Mouse (Mus musculus): ENCODE measurements around the gene C3.

Gene C3

GRCm38 (mm10) chr17:57219884-57220207 lies 8.1 kb downstream of the C3 start:
- DNase-seq (ENCODE audit: low read depth, low spot score) = peak; percentile 16

- DNase-seq (ENCODE audit: low read depth, low spot score) = peak; percentile 24
These were observed 8.6 kb downstream of the C3 start for GRCm38 (mm10) chr17:57219167-57219883.

GRCm38 (mm10) chr17:57218335-57218900 lies 9.5 kb downstream of the C3 start:
- DNase-seq (ENCODE audit: low read depth, low spot score) = no peak

GRCm38 (mm10) chr17:57214676-57215387 lies 13.1 kb downstream of the C3 start:
- peak; percentile 72 for DNase-seq (ENCODE audit: low read depth, low spot score)

- DNase-seq (ENCODE audit: low read depth, low spot score) = no peak
These were observed 16.4 kb downstream of the C3 start for GRCm38 (mm10) chr17:57211501-57211900.

GRCm38 (mm10) chr17:57209330-57209729 lies 18.6 kb downstream of the C3 start:
- no peak for DNase-seq (ENCODE audit: low read depth, low spot score)

- no peak for DNase-seq (ENCODE audit: low read depth, low spot score)
These were observed 20.0 kb downstream of the C3 start for GRCm38 (mm10) chr17:57207938-57208337.

GRCm38 (mm10) chr17:57201841-57202724 lies 25.9 kb downstream of the C3 start:
- no peak for DNase-seq (ENCODE audit: low read depth, low spot score)

- DNase-seq (ENCODE audit: low read depth, low spot score) = no peak
These were observed 29.7 kb downstream of the C3 start for GRCm38 (mm10) chr17:57198252-57198651.

GRCm38 (mm10) chr17:57195326-57196010 lies 32.5 kb downstream of the C3 start:
- DNase-seq (ENCODE audit: low read depth, low spot score) = no peak

GRCm38 (mm10) chr17:57194771-57195170 lies 33.2 kb downstream of the C3 start:
- DNase-seq (ENCODE audit: low read depth, low spot score) = no peak

- DNase-seq (ENCODE audit: low read depth, low spot score) = no peak
These were observed 33.9 kb downstream of the C3 start, which contains the start of gene Tnfsf14 for GRCm38 (mm10) chr17:57194041-57194507. Gene Tnfsf14 (minus strand): TSS chr17:57194177.

GRCm38 (mm10) chr17:57188510-57189192 lies 39.3 kb downstream of the C3 start:
- DNase-seq (ENCODE audit: low read depth, low spot score) = no peak

- no peak for DNase-seq (ENCODE audit: low read depth, low spot score)
These were observed 42.3 kb downstream of the C3 start for GRCm38 (mm10) chr17:57185641-57186040.

GRCm38 (mm10) chr17:57182871-57183270 lies 45.1 kb downstream of the C3 start:
- DNase-seq (ENCODE audit: low read depth, low spot score) = no peak

- DNase-seq (ENCODE audit: low read depth, low spot score) = no peak
These were observed 47.6 kb downstream of the C3 start for GRCm38 (mm10) chr17:57180363-57180762.

GRCm38 (mm10) chr17:57173351-57173750 lies 54.6 kb downstream of the C3 start:
- no peak for DNase-seq (ENCODE audit: low read depth, low spot score)

GRCm38 (mm10) chr17:57172378-57172777 lies 55.6 kb downstream of the C3 start:
- DNase-seq (ENCODE audit: low read depth, low spot score) = no peak

- no peak for DNase-seq (ENCODE audit: low read depth, low spot score)
These were observed 57.2 kb downstream of the C3 start for GRCm38 (mm10) chr17:57170616-57171260.
